8 mouse cellular contexts compared by ENCODE assay signal in the genomic region with DNA sequence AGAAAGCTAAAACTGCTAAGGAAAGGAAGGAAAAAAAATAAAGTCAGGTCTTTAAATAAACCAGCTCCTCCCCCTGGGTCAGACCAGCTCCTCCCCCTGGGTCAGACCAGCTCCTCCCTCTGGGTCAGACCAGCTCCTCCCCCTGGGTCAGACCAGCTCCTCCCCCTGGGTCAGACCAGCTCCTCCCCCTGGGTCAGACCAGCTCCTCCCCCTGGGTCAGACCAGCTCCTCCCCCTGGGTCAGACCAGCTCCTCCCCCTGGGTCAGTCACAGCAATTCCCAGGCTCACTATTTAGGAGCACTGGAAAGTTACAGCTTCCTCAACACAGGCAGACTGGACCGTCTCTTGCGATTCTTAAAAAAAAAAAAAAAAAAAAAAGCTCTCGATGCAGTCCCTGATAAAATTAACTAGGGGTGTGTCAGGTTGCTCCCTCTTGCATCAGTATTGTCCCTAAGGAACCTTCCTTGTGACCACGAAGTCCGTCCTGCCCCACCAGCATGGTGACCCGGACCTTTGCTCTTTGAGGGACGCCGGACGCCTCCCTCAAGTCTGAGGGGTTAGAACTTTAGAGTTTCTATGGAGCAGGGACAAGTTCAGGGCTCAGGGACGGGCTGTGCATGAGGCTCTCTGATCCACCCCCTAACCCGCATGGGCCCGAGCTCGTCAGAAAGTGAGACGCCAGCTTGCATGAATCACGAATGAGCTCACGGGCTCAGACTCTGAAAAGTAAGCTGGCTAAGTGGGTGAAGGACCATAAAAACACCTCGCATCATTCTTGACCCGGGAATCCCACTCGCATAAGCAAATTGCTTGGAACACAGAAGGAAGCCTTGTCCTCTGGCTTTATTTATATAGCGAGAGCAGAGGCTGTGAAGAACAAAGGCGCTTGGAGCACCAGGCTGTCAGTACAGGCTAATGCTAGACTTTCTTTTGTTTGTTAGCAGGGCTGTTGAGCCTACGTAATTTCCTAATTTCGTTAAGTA. TPM values are rescaled to one million over a fixed set of nuclear protein-coding genes. Genes with fewer than 3 reads are reported as not detected.
DNase-seq lines count a peak whose midpoint lies in the region; ATAC-seq and TF ChIP-seq lines count a peak whose summit lies in the region.

No protein-coding gene starts in this region.

- H3K9me3 ChIP-seq in forebrain, embryonic 11.5 days (ENCODE audit: control insufficient read depth, low read length): no peaks in the 10 kb centered on the region

- H3K4me2 ChIP-seq in forebrain, embryonic 11.5 days (ENCODE audit: low read depth, low read length, severe bottlenecking): peak overlapping the region; percentile 30; the same call in 1 of the 2 replicates

- CTCF ChIA-PET in Patski (lab: Charles Lee): interaction anchor here (2.3 kb wide), 1 partner anchor 17 kb away, joined by 9 read pairs; no protein-coding TSS in a partner anchor

- peak; percentile 84 for DNase-seq in 3134 (ENCODE audit: extremely low read depth, insufficient read length, low spot score)
- DNase-seq in Patski (ENCODE audit: low read depth, low spot score): no peak
- peak; percentile 77 for DNase-seq in forebrain, embryonic 11.5 days (ENCODE audit: low spot score)
- DNase-seq in heart, postnatal 25 days (ENCODE audit: low spot score): peak; percentile 35
- peak; percentile 39 for DNase-seq in large intestine, adult 2 months (ENCODE audit: low read depth, low spot score)
- peak; percentile 76 for DNase-seq in mesoderm, embryonic 11.5 days (ENCODE audit: low read depth, low spot score)
- DNase-seq in urinary bladder, postnatal 25 days (ENCODE audit: low spot score): peak; percentile 39
- no peak for DNase-seq in left cerebral cortex, adult 8-10 months (ENCODE audit: low spot score in 2 of 2)

- in situ Hi-C loops in Patski (cut with MboI; ENCODE audit: low pct_unique_long_range_greater_than_20kb): no loop called here

- H3K4me3 ChIP-seq in forebrain, embryonic 11.5 days (ENCODE audit: low read depth, low read length): no peak overlapping the region

- H3K36me3 ChIP-seq in forebrain, embryonic 11.5 days (ENCODE audit: control insufficient read depth, insufficient read depth, low read length): no peaks in the 10 kb centered on the region

- POLR2A ChIA-PET in Patski (lab: Charles Lee): interaction anchor here (0.5 to 0.6 kb wide), 2 partner anchors 485 to 595 kb away, joined by 3 read pairs; no protein-coding TSS in a partner anchor

- H3K27ac ChIP-seq in forebrain, embryonic 11.5 days (ENCODE audit: low read depth, low read length): peak overlapping the region; percentile 57

- TF ChIP-seq CTCF in Patski (IDR thresholded peaks at IDR 0.05): no peak

- intact Hi-C loops in heart, postnatal 25 days (cut with DNase I): no loop called here

- H3K27me3 ChIP-seq in Patski: no peaks in the 10 kb centered on the region
- peaks cover 2% of the 10 kb centered on the region; the same call in 1 of the 2 replicates for H3K27me3 ChIP-seq in forebrain, embryonic 11.5 days (ENCODE audit: control insufficient read depth, insufficient read depth, low read length)

- H3K9ac ChIP-seq in forebrain, embryonic 11.5 days (ENCODE audit: low read length): no peak overlapping the region; the same call in 1 of the 2 replicates

- WGBS in forebrain, embryonic 11.5 days: 6% methylated on average over 23 of the region's 23 CpGs
- 6% methylated on average over 23 of the region's 23 CpGs for WGBS in large intestine, adult 2 months

- H3K4me1 ChIP-seq in forebrain, embryonic 11.5 days (replicated peaks; ENCODE audit: control insufficient read depth, insufficient read depth, low read length): peaks cover 30% of the 10 kb centered on the region

- peak; percentile 37 for ATAC-seq in Patski
- peak; percentile 22; the same call in 1 of the 2 replicates for ATAC-seq in forebrain, embryonic 11.5 days (replicated peaks; ENCODE audit: low FRiP score)

RNA-seq across cellular contexts. Expression of a gene that starts 31.3 kb away (rescaled TPM):
- 105 TPM for polyA plus RNA-seq in Patski (2021)
- 70.8 and 71.7 TPM in 2 replicates for polyA plus RNA-seq in forebrain, embryonic 11.5 days (2014; fragmentation: Nextera tagmentation; extraction: Ambion mirVana)
- 100 to 1,000 TPM; 301 to 306 TPM for total RNA-seq in heart, postnatal 25 days (2021)
- polyA plus RNA-seq in large intestine, adult 2 months (2012; rRNA removed): 40.1 and 40.8 TPM in 2 replicates
- total RNA-seq in left cerebral cortex, adult 8-10 months (2022): 10 to 100 TPM; 58.9 to 74.7 (median 64.6) TPM

RNA-seq across cellular contexts. Expression of a gene that starts 58.3 kb away (rescaled TPM):
- polyA plus RNA-seq in Patski (2021): not detected
- polyA plus RNA-seq in forebrain, embryonic 11.5 days (2014; fragmentation: Nextera tagmentation; extraction: Ambion mirVana): 0.23 and 0.94 TPM in 2 replicates
- total RNA-seq in heart, postnatal 25 days (2021): not detected
- polyA plus RNA-seq in large intestine, adult 2 months (2012; rRNA removed): not detected in 2 replicates
- total RNA-seq in left cerebral cortex, adult 8-10 months (2022): not detected

Comparison
In these comparisons a context has a peak if more than half of its experiments do, and no peak if none do; other contexts are left out.
1. DNase-seq: peak in 3134 (single experiment), forebrain, embryonic 11.5 days (single experiment), heart, postnatal 25 days (single experiment), large intestine, adult 2 months (single experiment), mesoderm, embryonic 11.5 days (single experiment) and urinary bladder, postnatal 25 days (single experiment); none in Patski (single experiment) and left cerebral cortex, adult 8-10 months (0 of 2).